Mouse (Mus musculus): Measurements from ENCODE around the gene Capn8. TPM values are rescaled to one million over a fixed set of nuclear protein-coding genes. Genes with fewer than 3 reads are reported as not detected.
A peak's percentile ranks its signal among the peaks of the same experiment; 100 is the strongest.

Gene Capn8
- polyA plus RNA-seq, 1 experiment from 2014 or later, result not detected

DNA sequence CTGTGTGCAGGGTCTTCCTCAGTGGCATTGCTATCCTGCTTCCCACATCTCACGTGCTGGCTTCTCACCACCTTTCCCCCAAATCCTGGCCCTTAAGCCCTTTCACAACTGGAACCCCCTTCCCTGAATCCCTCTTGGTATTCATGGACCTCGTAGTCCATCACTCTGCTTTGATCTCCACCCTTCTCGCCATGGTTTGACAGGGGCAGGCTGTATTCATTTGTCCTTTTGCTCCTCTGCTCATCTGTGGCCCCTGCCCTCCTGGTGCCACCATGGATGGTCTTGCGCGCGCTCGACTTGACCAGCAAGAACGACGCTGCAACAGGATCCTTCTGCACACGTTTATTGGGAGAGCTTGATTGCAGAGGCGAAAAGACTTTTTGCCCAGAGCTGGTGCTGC lies 5.3 kb upstream of the Capn8 start:
- H3K36me3 ChIP-seq (replicated peaks; ENCODE audit: insufficient read depth, low read length), result no peaks in the 10 kb centered on the region
- H3K4me3 ChIP-seq (ENCODE audit: low read depth, low read length), result no peak overlapping the region
- TF ChIP-seq CTCF (IDR thresholded peaks at IDR 0.05; ENCODE audit: low read depth) (no peak), EP300 (IDR thresholded peaks at IDR 0.05; ENCODE audit: low read depth) (no peak)
- DNase-seq (no peak), ATAC-seq (no peak)
- H3K4me1 ChIP-seq (ENCODE audit: insufficient read depth), result 0 out of 2 replicates have a peak, but pooled peaks cover 3% of the 10 kb centered on the region
- H3K27me3 ChIP-seq (ENCODE audit: insufficient read depth, low read length), result no peaks in the 10 kb centered on the region
- H3K27ac ChIP-seq (ENCODE audit: low read depth), result no peak overlapping the region
- H3K9me3 ChIP-seq (ENCODE audit: low read length), result no peaks in the 10 kb centered on the region
- WGBS (ENCODE audit: insufficient replicate concordance), result 78% methylated on average over 10 of the region's 11 CpGs
- no peak overlapping the region for H3K9ac ChIP-seq (replicated peaks)
- H3K4me2 ChIP-seq (ENCODE audit: low read depth, low read length), result no peak overlapping the region

DNA sequence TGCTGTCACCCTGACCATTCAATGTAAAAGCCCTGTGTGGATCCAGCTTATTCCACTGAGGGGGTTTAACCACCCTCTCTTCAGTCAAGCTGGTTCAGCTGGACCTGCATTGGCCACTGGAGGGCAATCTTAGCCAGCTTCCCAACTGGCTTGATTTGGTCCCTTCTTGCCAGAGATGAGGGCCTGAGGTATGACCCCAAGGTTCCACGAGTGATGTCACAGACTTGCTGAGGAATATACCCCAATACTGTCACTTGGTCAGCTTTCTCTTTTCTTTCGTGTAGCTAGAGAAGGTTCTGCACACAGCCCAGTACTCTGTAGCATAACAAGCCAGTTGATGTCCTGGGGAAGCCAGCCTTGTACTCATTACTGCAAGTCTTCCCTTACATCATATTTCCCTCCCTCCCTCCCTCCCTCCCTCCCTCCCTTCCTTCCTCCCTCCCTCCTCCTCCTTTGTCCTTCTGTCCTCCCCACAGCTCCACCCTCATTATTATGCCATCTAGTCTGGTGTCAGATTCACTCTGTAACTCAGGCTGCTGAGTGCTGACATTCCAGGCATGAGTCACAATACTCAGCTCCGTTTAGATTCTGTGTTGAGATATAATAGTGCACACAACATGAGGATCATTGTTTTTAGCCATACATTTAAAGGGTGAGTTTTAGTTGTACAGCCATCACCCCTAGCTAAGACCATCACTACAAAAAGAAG lies 4.3 kb upstream of the Capn8 start:
- no peaks in the 10 kb centered on the region for H3K9me3 ChIP-seq (ENCODE audit: low read length)
- H3K9ac ChIP-seq (replicated peaks), result no peak overlapping the region
- ATAC-seq (peak; percentile 42; the same call in 1 of the 2 replicates), DNase-seq (peak; percentile 48)
- no peak overlapping the region for H3K4me2 ChIP-seq (ENCODE audit: low read depth, low read length)
- no peaks in the 10 kb centered on the region for H3K36me3 ChIP-seq (replicated peaks; ENCODE audit: insufficient read depth, low read length)
- WGBS (ENCODE audit: insufficient replicate concordance), result 23% methylated on average over 3 of the region's 3 CpGs
- H3K4me1 ChIP-seq (ENCODE audit: insufficient read depth), result 0 out of 2 replicates have a peak, but pooled peaks cover 3% of the 10 kb centered on the region
- H3K27me3 ChIP-seq (ENCODE audit: insufficient read depth, low read length), result no peaks in the 10 kb centered on the region
- H3K4me3 ChIP-seq (ENCODE audit: low read depth, low read length), result no peak overlapping the region
- H3K27ac ChIP-seq (ENCODE audit: low read depth), result no peak overlapping the region
- TF ChIP-seq CTCF (IDR thresholded peaks at IDR 0.05; ENCODE audit: low read depth) (peak; percentile 78), EP300 (IDR thresholded peaks at IDR 0.05; ENCODE audit: low read depth) (no peak)

DNA sequence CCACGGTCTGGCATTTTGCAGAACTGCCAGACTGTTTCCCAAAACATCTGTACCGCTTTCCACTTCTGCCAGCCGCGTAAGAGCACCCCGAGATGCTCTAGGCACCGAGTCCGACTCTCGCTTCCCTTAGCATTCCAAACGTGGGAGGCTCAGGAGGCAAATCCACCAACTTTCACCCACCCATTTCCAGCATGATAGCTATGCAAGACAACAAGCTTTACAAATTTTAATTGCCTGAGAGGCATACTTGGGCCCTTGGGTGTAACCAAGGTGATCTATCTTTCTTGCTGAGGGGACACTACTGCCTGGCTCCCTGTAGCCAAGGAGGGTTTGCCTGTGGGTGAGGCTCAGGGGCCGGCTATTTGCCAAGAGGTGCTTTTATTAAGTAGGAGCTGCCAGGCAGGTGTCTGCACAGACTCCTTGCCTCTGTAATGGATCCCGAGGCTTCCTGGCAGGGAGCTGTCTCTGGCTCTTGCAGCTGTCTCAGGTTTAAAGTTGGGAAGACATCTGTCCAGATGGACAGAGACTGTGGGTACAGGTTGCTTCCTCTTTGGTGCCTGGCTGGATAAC lies 2.8 kb upstream of the Capn8 start:
- DNase-seq (no peak), ATAC-seq (no peak)
- Histone ChIP-seq H3K27ac (ENCODE audit: low read depth) (no peak overlapping the region), H3K4me2 (ENCODE audit: low read depth, low read length) (no peak overlapping the region), H3K9me3 (ENCODE audit: low read length) (no peaks in the 10 kb centered on the region), H3K36me3 (replicated peaks; ENCODE audit: insufficient read depth, low read length) (no peaks in the 10 kb centered on the region), H3K4me1 (ENCODE audit: insufficient read depth) (0 out of 2 replicates have a peak, but pooled peaks cover 3% of the 10 kb centered on the region), H3K4me3 (ENCODE audit: low read depth, low read length) (no peak overlapping the region), H3K9ac (replicated peaks) (no peak overlapping the region), H3K27me3 (ENCODE audit: insufficient read depth, low read length) (no peaks in the 10 kb centered on the region)
- TF ChIP-seq CTCF (IDR thresholded peaks at IDR 0.05; ENCODE audit: low read depth) (no peak), EP300 (IDR thresholded peaks at IDR 0.05; ENCODE audit: low read depth) (no peak)
- WGBS (ENCODE audit: insufficient replicate concordance), result 76% methylated on average over 11 of the region's 11 CpGs

DNA sequence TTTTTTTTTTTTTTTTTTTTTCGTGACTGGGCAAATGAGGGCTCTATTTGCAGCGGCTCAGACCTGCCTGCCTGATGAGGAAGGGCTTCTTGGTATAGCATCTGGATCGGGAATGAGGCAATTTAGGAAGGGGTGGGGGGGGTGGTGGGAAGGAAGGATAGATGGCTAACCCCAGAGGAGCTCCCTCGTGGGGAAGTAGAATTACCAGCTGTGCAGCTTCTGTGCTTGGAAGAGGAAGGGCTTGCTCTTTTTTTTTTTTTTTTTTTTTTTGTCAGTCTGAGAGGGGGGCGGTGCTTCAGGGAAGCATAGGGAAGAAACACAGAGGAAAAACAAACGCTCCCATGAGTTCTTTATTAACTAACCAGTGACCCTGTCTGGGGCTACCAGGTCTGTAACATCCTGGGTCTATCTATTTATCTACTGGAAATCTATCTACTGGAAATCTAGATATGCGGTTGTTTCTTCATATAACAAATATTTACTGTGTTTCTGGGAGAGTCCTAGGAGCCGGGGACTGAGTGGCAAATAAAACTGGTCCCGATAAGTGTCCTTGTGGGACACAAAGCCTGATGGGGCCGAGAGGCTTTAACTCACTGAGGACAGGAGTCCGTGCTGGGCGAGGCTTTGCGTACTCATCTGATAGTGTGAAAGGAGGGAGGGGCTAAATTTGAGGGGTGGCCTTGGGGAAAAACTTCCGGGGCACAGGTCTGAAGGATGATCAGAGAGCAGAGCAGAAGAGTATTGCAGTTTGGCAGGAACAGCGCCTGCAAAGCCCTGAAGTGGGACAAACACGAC lies 2.0 kb upstream of the Capn8 start:
- H3K9ac ChIP-seq (replicated peaks), result no peak overlapping the region

DNA sequence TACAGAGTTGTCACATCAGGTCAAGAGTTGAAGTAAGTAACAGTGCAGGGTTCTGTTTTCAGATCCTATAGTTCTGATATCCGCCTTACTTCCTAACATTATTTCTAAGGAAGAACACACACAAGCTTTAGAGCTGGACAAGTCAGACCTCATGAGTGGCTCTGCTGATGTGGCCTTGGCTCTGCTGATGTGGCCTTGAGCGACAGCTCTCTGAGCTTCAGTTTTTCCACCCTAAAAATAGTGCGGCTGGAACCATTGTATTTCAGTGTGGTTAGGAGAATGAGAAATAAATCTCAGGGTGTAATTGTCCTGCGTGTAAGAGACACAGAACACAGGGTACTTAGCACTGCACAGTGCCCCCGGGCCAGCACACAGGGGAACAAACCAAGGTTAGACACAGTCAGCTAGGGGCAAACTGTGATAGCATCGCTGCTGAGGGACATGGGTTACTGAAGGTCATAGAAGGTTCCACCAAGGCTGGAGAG lies 586 bp downstream of the Capn8 start:
- H3K27ac ChIP-seq (ENCODE audit: low read depth), result no peak overlapping the region
- TF ChIP-seq EP300 (IDR thresholded peaks at IDR 0.05; ENCODE audit: low read depth), result no peak
- TF ChIP-seq CTCF (IDR thresholded peaks at IDR 0.05; ENCODE audit: low read depth), result no peak
- no peaks in the 10 kb centered on the region for H3K27me3 ChIP-seq (ENCODE audit: insufficient read depth, low read length)
- H3K4me1 ChIP-seq (ENCODE audit: insufficient read depth), result 0 out of 2 replicates have a peak, but pooled peaks cover 3% of the 10 kb centered on the region
- H3K4me2 ChIP-seq (ENCODE audit: low read depth, low read length), result no peak overlapping the region
- H3K4me3 ChIP-seq (ENCODE audit: low read depth, low read length), result no peak overlapping the region
- DNase-seq (no peak), ATAC-seq (no peak)
- WGBS (ENCODE audit: insufficient replicate concordance), result 66% methylated on average over 6 of the region's 6 CpGs
- no peak overlapping the region for H3K9ac ChIP-seq (replicated peaks)
- no peaks in the 10 kb centered on the region for H3K9me3 ChIP-seq (ENCODE audit: low read length)
- H3K36me3 ChIP-seq (replicated peaks; ENCODE audit: insufficient read depth, low read length), result no peaks in the 10 kb centered on the region

More for the DNA sequence above, 2.0 kb upstream of the Capn8 start:
- peak; percentile 33 for DNase-seq
- TF ChIP-seq EP300 (IDR thresholded peaks at IDR 0.05; ENCODE audit: low read depth), result no peak
- no peak for TF ChIP-seq CTCF (IDR thresholded peaks at IDR 0.05; ENCODE audit: low read depth)
- Histone ChIP-seq H3K9me3 (ENCODE audit: low read length) (no peaks in the 10 kb centered on the region), H3K4me3 (ENCODE audit: low read depth, low read length) (no peak overlapping the region), H3K27me3 (ENCODE audit: insufficient read depth, low read length) (no peaks in the 10 kb centered on the region), H3K36me3 (replicated peaks; ENCODE audit: insufficient read depth, low read length) (no peaks in the 10 kb centered on the region), H3K4me1 (ENCODE audit: insufficient read depth) (0 out of 2 replicates have a peak, but pooled peaks cover 3% of the 10 kb centered on the region), H3K4me2 (ENCODE audit: low read depth, low read length) (peak overlapping the region; percentile 37), H3K27ac (ENCODE audit: low read depth) (no peak overlapping the region)
- peak; percentile 67 for ATAC-seq
- 27% methylated on average over 16 of the region's 16 CpGs for WGBS (ENCODE audit: insufficient replicate concordance)

DNA sequence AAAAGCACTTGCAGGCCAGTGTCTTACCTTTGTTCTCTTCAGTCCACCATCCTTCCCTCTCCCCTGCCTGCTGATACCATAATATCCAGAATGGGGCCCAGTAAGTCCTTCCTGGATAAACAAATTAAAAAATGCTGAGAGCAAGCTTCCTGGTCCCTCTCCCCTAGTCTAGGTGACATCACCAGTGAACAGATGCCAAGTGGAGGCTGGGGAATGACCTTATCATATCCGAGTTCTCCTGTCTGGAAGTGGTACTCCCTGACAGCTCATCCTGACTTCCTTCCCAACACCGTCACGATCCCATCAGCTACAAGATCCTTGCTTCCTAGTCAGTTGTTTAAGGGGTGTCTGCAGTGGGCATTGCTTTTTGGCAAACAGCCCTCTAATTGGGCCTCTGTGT lies 6.3 kb downstream of the Capn8 start:
- no peaks in the 10 kb centered on the region for H3K27me3 ChIP-seq (ENCODE audit: insufficient read depth, low read length)
- no peaks in the 10 kb centered on the region for H3K9me3 ChIP-seq (ENCODE audit: low read length)
- WGBS (ENCODE audit: insufficient replicate concordance), result 74% methylated on average over 3 of the region's 3 CpGs
- peaks cover 2% of the 10 kb centered on the region; the same call in 1 of the 2 replicates for H3K4me1 ChIP-seq (ENCODE audit: insufficient read depth)
- TF ChIP-seq EP300 (IDR thresholded peaks at IDR 0.05; ENCODE audit: low read depth), result peak; percentile 31; the same call in 1 of the 2 replicates
- TF ChIP-seq CTCF (IDR thresholded peaks at IDR 0.05; ENCODE audit: low read depth), result no peak
- ATAC-seq (no peak), DNase-seq (no peak)
- H3K36me3 ChIP-seq (replicated peaks; ENCODE audit: insufficient read depth, low read length), result no peaks in the 10 kb centered on the region
- H3K4me3 ChIP-seq (ENCODE audit: low read depth, low read length), result no peak overlapping the region
- no peak overlapping the region for H3K9ac ChIP-seq (replicated peaks)
- H3K27ac ChIP-seq (ENCODE audit: low read depth), result no peak overlapping the region
- H3K4me2 ChIP-seq (ENCODE audit: low read depth, low read length), result no peak overlapping the region

Data from liver, postnatal 0 days (tissue).